Mouse (Mus musculus): ENCODE data around the gene Ttc30b.
A peak's percentile ranks its signal among the peaks of the same experiment; 100 is the strongest.
"Not testable (repeated sequence)": the region's sequence is repeated elsewhere in the genome, so short reads cannot be mapped to it uniquely, and the experiment has no call there.

The Ttc30b gene

DNA sequence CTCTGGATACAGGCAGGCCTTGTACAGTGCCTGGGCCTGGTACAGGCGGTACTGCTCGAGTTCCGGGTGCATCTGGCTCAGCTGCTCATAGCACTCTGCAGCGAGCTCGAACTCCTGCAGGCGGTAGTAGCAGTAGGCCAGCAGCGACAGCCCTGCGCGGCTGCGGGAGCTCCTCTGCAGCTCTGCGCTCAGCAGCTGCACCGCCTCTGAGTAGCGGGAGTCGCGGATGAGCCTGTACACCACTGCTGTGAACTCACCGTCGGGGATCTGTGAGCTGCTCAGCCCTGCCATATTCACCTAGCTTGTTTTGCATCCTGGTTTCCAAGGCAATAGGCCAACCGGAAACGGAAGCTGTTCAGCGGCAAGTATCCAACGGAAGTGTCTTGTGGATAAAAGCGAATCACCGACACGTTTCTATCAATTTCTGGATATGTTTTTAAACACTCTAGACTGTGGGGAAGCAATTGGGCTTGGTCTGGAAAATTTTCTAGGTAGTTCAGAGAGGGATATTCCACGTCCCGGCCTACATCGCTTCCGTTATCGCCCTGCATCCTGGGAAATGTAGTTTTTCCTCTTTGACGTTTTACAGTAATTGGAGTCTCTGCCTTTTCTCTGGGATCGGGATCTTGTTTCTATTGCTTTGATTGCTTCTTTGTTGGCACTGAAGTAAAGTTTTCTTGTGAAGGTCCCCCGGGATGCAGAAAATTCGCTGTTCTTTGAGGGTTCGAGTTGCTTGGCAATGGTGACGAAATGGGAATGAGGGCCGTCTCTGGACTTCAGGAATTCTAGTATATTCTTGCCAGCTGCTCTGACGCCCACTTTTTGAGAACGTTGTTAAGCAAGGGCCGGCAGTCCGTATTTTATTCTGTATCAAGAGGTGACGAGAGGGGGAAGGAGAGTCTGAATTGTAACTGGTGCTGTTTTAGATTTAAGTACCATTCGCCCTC, at the start of gene Ttc30b:
Gene Ttc30b (minus strand): TSS at position 469 of the 947 bp plus-strand sequence.
- peak; percentile 89 for DNase-seq (ENCODE audit: low read depth)

DNA sequence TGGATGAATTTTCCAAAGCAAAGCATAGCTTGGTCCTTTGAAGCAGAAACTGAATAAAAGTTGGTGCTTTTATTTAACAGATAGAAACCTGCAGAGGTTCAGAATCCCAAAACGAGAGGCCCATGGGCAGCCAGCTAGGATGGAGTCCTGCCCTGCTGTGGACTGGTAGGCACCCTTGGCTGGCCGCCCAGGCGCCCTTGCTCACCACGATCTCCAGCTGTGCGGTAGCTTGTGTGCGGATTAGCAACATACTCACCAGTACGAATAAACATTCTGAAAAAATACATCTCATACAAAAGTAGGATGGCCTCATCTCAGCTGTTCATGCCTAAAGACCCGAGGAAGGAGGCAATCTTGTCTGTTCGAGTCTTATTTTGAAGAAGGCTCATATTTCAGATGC, 49.4 kb upstream of the Ttc30b start:
- DNase-seq (ENCODE audit: low read depth): peak; percentile 46

DNA sequence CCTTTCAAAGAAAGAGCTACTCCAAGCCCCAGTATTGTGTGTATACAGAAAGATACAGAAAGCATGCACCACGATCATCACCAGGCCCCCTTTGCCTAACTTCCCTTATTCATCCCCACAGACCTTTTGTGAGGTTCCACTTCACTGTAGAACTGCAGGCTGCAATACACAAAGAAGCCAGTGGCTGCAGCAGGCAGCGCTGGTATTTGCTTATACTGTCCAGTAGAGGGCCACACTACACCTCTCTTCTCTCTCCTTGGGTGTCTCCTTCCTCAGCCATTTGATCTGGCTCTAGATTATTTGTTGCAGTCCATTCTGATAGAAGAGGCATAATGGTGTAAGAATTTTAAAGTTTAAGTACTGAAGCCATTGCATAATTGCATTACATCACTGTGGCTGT, 46.7 kb upstream of the Ttc30b start:
- DNase-seq (ENCODE audit: low read depth): peak; percentile 85

DNA sequence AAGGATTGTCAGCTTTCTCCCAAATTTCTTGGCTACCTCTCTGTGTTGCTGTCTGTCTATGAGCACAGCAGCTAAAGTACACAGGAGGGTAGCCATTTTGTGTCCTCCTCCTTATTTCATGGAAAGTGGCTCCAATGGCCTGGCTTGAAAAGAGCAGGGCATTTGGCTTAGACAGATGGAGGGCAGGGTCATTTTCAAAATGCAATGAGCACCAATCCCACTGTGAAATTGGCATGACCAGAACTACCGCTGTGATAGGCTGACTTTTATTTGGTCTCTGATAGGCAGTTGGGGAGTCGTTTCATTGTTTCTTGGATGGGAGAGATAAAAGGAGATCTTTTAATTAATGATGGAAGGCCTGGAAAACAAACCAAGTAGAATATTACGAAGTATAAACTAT, 45.5 kb upstream of the Ttc30b start:
- DNase-seq (ENCODE audit: low read depth): no peak

DNA sequence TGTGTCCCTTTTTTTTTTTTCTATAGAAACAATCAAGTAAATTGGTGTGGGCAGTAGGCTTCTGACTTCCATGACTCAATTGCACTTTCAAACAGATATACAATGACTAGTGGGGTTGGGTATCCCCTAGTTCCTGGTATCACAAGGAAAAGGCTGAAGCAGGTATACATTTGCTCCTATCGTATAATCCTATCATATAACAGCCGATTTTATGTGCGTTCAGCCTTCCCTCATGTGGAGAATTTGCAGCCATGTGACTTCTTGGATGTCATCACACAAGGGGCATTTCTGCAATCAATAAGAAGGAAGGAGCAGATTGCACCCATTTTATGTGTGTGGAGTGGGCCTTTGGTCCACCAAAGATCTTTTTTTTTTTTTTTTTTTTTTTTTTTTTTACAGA, 44.7 kb upstream of the Ttc30b start:
- DNase-seq (ENCODE audit: low read depth): no peak

DNA sequence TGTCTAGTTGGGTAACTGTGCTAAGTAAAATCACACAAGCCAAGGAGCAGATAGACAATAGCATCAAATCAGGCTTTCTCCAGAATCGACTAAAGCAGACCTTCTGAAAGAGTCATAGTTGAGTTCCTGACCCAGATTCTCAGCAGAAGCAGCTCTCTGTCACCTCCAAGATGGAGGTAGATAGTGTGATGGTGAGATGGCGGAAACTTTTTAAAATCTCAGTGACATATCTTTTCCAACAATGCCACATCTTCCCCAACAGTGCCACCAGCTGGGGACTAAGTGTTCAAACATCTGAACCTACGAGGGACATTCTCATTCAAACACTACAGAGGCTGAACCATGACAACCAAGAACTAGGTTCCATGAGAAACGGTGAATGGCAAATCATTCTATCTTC, 44.2 kb upstream of the Ttc30b start:
- peak; percentile 23 for DNase-seq (ENCODE audit: low read depth)

DNA sequence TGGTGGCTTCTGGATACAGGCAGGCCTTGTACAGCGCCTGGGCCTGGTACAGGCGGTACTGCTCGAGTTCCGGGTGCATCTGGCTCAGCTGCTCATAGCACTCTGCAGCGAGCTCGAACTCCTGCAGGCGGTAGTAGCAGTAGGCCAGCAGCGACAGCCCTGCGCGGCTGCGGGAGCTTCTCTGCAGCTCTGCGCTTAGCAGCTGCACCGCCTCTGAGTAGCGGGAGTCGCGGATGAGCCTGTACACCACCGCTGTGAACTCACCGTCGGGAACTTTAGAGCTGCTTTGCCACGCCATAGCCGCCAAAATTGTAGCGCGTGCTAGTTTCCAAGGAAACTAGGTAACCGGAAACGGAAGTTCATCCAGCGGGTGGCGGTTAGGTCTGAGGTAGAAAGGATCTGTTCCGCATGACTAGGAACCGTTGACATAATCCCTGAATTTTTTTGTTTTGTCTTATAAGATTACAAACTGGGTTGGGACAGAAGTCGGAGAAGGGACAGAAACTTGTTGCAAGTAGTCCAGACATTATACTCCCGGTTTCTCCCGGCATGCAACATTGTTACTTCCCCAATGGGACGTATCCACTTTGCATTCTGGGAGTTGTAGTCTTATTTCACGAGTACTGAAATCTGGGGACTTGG, 43.2 kb upstream of the Ttc30b start, which contains the start of gene Ttc30a1:
Gene Ttc30a1 (minus strand): TSS at position 528 of the 642 bp plus-strand sequence.
- peak; percentile 83 for DNase-seq (ENCODE audit: low read depth)

DNA sequence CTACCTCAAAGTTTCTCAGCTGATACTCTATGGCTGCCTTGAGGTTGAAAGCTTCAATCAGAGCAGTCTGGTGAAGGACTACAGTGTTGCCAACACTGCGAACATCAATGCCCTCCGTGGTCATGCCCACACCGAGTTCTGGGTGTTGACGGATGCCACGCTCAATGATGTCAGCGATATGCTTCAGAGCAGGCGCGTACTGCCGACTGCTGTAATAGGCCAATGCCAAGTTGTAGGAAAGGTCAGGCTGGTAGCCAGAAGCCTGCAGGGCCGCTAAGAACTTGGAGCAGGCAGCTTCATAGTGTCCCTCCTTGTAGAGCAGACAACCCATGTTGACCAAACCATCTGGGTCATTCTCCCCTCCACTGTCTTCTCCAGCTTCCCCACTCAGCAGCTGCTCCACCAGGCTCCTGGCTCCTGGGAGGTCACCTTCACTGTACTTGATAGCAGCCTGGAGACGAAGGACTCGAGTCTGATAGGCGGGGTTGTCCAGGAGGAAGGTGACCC, 42.6 kb upstream of the Ttc30b start:
- not testable (repeated sequence) for DNase-seq (ENCODE audit: low read depth)

DNA sequence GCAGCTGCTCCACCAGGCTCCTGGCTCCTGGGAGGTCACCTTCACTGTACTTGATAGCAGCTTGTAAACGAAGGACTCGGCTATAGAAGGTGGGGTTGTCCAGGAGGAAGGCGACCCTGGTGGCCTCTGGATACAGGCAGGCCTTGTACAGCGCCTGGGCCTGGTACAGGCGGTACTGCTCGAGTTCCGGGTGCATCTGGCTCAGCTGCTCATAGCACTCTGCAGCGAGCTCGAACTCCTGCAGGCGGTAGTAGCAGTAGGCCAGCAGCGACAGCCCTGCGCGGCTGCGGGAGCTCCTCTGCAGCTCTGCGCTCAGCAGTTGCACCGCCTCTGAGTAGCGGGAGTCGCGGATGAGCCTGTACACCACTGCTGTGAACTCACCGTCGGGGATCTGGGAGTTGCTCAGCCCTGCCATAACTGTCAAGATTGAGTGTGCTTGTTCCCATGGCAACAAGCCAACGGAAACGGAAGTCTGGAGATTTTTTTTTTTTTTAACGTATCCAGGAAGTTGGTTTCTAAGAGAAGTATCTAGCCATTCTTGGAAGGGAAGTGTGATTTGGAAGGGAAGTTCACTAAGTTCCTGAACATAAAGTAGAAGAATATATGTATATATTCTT, 39.5 kb upstream of the Ttc30b start, which contains the start of gene Ttc30a2:
Gene Ttc30a2 (minus strand): TSS at position 419 of the 617 bp plus-strand sequence.
- not testable (repeated sequence) for DNase-seq (ENCODE audit: low read depth)

DNA sequence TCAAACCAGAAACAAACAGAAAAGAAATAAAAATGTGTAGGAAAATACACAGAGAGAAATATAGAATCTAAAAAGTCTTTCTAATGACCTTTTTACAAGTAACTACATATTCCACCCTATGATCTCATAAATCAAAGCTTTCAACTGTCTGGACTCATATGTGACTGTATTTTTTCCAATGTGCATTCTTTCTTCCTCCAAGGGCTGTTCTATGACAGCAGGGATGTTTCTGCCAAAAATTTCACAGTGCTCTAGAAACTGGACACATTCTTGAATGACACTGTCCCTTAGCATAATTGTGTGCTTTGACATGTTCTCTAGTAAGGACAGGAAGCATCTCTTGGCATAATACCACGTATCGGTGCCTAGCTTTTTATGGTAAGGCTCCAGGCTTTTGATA, 37.7 kb upstream of the Ttc30b start:
- not testable (repeated sequence) for DNase-seq (ENCODE audit: low read depth)

DNA sequence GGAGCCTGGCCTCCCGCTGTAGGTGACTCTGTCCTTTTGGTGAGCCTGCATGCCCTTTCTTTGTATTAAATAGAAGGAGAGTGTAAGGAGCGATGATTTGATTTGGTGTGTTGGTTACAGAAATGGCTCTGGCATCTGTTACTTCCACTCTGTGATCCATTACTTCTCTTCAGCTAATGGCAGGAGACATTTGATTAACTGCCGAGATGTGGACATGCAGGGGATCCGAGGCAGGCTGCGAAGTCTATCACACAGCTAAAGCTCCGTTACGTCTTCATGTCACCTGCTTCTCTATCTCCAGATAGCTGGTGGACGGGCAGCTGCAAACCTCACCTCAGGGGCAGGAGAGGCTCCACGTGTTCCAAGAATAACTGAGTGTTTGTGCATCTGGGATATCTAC, 35.7 kb upstream of the Ttc30b start:
- DNase-seq (ENCODE audit: low read depth): no peak

DNA sequence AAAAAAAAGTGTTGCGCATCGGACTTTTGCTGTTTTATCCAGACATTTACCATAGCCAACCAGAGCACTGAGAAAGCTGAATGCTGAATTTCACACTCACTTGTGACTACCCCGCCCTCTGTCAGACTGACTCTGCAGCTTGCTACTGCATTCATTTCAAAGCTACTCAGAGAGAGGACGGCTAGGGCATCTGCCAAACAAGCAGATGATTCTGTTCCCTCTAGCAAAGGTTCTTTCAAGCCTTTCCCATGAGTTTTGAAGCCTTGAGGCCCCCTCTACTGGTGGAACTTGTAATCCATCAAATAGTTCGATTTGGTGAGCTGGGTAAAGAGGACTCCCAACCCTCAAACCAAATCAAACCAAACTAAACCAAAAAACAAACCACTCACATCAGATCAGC, 26.6 kb upstream of the Ttc30b start:
- peak; percentile 89 for DNase-seq (ENCODE audit: low read depth)

DNA sequence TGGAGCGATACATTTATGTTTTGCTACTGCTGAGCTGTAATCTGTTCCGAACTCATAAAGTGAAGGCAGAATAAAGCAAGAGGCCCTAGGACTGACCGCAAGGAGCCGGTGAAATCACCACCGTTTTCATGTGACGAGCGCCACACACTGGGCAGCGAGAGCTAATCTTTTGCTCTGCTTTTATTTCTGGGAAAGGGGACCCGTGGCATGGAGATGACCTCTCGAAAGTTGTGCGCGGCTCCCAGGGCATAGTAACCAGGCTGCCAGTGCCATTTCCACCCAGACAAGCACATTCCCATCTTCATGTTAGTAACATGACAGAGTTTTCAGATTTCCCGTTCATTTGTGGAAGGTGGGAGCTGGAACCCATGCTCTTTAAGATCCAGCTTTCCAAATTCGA, 26.1 kb upstream of the Ttc30b start:
- DNase-seq (ENCODE audit: low read depth): peak; percentile 68

DNA sequence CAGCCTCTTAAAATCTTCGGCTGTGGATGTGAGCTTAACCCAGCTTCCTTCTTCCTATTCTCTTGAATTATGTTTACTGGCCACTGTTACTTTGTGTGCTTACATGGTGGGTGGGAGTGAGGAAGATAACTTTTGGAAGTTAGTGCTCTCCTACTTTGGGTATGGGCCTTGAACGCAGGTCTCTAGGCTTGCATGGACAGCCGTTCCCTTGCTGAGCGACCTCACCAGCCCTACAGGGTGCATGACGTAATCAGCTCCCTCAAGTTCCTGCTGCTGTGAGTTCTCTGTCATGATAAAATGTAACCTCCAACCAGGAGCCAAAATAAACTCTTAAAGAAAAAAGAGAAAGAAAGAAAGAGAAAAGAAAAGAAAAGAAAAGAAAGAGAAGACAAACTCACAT, 25.7 kb upstream of the Ttc30b start:
- peak; percentile 34 for DNase-seq (ENCODE audit: low read depth)

DNA sequence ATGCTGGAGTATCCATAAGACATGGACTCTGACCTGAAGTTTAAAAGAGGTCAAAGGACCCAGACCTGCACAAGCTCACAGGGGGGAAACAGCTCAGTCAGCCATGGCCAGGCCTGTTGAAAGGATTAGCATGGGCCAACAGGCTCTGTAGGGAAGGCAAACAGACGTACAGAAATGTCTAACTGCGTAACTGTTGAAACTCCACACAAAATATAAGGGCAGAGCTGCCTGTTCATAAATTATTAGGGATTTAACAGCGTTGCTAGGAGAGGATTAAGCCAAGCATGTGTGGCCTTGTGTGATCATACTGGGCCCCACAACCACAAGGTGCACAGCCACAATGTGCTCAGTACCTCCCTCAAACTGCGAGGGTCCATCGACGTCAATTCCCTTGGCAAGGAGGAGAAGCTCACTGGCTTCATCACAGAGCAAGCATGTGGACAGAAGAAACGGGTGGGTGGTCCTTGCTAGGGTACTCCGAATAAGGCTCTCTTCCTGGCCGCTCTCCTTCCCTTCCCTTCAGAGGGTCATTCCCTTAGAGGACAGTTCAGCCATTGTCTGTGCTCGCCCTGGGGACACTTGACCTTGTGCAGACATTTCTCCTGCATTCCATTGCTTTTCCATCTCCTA, 24.9 kb upstream of the Ttc30b start:
- DNase-seq (ENCODE audit: low read depth): no peak

DNA sequence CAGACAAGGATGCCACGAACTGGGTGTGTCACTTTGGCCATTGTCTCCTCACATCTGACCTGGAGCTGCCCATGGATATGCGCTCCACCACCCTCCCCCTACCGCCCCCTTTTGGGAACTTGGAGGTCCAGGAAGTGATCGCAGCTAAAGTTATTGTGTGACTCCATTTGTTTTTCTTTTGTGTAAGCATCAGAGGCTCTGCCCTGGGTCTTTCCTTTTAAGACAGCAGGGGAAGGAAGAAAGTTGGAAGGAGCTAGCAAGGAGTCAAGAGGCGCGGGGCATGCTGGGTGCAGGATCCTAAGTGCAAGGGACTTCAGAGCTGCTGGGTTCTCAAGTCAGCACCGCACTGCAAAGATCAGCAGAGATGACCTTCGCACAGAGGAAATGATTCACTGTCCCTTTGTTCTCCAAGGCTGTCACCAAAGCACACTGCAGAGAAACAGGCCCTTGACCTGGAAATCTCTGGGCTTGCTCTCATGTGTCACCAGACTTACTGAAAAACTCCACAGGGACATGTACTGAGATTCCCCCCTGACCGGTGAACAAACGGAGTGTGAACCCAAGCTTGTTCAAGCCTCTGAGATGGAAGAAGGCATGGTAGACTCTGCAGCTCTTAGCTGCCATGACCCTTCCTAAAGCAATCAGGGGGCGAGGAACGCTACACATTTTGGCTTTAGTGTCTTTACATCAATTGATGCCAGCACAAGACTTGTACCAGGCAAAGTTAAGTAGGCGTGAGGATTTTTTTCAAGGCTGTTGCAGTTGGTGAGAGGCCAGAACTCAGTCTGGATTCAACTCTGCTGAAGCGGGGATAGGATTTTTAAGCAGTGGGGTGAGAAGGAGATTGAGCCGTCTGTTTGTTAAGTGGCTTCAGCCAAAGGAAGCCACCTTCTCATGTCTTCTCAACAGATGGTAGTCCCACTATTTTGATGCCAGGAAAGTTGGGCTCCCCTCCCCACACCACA, 22.3 kb upstream of the Ttc30b start:
- DNase-seq (ENCODE audit: low read depth): no peak

DNA sequence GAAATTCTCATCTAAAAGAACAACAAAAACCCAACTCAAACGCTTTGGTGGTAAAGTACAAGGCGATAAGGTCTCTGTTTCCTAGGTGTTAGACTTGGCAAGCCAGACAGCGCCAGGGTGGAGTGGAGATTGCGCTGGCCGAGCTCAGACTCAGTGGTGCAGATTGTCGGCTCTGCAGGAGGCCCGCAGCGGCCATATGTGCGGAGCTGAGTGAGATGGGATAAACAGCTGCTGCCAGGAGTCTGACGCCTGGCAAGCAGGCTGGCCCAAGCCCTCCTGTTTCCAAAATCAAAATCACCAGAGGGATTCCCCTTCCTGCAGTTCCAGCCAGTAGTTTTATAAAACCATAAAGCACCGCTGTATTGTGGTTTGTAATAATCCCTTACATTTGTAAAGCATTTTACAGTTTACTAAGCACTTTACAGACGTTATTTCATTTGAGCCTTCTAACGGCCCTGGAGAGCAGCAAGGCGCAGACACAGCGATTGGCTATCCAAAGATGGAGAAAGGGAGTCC, 21.5 kb upstream of the Ttc30b start:
- DNase-seq (ENCODE audit: low read depth): no peak

DNA sequence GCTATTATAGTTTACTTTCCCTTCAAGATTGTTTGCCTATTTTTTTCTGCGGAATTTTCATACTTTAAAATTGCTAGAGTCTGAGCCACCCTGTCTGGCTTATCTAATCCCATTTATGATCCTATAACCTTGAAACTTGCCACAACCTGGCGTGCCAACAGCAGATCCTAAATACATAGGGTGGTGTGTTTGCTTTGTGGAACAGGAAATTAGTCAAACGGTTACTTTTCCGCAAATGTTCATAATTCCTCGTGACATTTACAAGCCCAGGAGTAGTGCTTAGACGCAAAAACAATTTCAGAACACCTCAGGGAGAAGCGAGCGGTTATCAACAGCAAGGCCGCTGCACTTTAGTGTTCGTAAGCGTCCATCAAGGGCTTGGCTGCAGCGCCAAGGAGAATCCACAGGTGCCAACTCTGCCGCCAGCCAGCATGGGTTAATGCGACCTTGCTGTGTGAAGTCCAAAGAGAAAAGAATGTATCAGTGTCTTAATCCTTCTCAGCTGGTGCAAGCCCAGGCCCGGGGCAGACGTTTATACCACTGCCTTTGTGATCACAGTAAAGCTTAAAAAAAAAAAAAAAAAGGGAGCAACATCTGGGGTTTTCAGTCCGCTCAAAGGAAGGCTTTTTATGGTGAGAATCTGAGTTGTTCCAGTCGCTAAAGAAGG, 20.9 kb upstream of the Ttc30b start:
- DNase-seq (ENCODE audit: low read depth): no peak

DNA sequence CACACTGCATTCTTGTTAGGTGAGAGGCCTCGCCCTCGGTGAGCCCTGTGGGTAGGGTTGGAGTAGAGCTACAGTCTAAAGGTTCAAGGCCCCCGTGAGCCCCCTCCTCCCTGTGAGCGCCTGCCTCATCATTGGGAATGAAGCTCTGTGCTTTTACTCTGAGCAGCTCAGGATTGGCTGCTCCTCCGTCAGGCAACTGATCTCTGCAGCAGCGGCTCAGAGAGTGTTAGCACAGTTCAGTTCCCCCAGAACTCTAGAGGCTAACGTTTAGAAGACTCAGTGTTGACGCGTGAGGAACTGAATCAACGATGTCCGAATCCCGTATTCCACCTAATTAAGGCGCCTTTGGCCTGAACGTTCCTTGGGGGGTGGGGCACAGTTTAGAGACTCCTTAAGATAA, 17.3 kb upstream of the Ttc30b start:
- no peak for DNase-seq (ENCODE audit: low read depth)

DNA sequence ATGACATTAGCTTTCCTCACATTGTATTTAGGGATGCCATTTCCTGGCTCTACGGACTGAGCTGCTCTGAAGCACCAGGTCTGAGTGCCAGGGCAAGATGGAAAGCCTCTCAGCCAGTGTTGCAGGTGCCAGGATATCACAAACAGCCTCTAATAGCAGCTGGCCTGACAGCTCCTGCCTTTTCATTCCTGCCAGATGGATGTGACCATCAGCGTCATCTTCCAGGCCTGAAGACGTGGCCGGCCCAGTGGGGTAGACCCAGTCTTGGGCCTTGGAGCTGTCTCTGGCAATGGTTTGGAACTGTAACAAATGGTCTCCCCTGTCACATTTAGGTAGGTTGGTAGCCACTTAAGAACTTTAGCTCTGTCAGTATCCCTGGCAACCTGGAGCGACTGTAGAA, 14.9 kb upstream of the Ttc30b start:
- no peak for DNase-seq (ENCODE audit: low read depth)
